Mouse (Mus musculus) telencephalon, adult 2 months (tissue): ENCODE measurements around the gene Ptprh.
A peak's percentile ranks its signal among the peaks of the same experiment; 100 is the strongest.
"Not testable (repeated sequence)": the region's sequence is repeated elsewhere in the genome, so short reads cannot be mapped to it uniquely, and the experiment has no call there.

Experiments
- DNase-seq: peaks from one replicate; pipeline ENCODE4 v3.0.0-alpha.2; 2011; ENCODE audit warnings: low read depth, low spot score

Gene Ptprh

DNA sequence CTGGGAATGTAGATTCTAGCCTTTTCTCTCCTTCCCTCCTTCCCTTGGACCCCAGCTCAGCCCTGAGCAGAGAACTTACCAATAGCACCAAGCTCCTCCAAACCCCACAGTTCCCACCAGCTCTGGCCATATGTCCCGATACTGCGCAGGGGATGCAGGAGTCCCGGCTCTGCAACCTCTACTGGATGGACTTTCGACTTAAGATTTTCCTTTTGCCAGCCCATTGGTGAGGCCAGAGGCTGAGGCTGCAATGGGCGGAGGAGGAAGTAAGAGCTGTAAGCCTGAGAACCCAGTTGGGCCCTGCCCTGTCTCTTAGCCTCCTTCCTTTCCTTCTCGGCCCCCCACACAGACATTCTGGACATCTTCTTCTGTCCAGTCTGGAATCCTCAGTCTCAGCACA, 872 bp downstream of the Ptprh start:
- no peak for DNase-seq

GRCm38 (mm10) chr7:4597046-4597445, 6.8 kb downstream of the Ptprh start:
- not testable (repeated sequence) for DNase-seq

- DNase-seq = not testable (repeated sequence)
Measured at GRCm38 (mm10) chr7:4581481-4581880, 22.4 kb downstream of the Ptprh start.

DNA sequence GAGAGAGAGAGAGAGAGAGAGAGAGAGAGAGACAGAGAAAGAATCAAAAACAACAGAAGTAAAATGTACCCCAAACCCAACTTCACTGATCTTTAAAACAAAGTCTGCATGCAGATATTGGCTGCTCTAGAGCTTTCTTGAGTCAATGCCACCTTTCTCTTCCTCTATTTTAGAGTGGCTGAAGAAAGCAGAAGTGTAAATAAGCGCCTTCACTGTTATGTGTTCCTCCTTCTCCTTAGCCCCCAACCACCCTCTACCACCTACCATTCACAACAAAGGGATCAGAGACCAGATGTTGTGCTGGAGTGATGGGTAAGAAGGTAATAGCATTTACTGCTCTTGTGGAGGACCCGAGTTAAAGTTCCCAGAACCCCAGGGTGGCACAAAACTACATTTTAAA, 31.5 kb downstream of the Ptprh start:
- DNase-seq = not testable (repeated sequence)

- no peak for DNase-seq
Measured at GRCm38 (mm10) chr7:4562660-4563059, 41.2 kb downstream of the Ptprh start.

DNA sequence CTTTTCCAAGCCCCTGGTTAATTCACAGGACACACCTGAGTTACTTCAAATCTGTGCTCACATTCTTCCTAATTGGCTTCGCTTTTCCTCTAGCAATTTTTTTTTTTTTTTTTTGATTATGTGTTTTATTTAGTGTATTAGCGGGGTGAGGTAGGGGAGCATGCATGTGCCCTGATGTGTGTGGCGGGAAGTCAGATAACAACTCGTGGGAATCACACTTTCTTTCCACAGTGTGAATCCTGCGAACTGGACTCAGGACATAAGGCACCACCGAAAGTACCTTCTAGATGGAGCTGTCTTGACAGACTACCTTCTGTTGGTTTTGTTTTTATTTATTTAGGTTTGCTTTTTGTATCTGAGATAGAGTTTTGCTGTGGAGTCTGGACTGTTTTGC, 46.7 kb downstream of the Ptprh start:
- DNase-seq = no peak

- DNase-seq = peak; percentile 93
Measured at GRCm38 (mm10) chr7:4556256-4557166, 47.3 kb downstream of the Ptprh start.

- peak; percentile 66 for DNase-seq
Measured at GRCm38 (mm10) chr7:4547221-4547641, 56.6 kb downstream of the Ptprh start, which contains the start of gene Syt5. Syt5 (minus strand) TSS chr7:4547541.

- peak; percentile 95 for DNase-seq
Measured at GRCm38 (mm10) chr7:4546591-4547131, 57.2 kb downstream of the Ptprh start.

- no peak for DNase-seq
Measured at GRCm38 (mm10) chr7:4546050-4546449, 57.8 kb downstream of the Ptprh start.

- no peak for DNase-seq
Measured at GRCm38 (mm10) chr7:4542013-4542412, 61.8 kb downstream of the Ptprh start.

DNA sequence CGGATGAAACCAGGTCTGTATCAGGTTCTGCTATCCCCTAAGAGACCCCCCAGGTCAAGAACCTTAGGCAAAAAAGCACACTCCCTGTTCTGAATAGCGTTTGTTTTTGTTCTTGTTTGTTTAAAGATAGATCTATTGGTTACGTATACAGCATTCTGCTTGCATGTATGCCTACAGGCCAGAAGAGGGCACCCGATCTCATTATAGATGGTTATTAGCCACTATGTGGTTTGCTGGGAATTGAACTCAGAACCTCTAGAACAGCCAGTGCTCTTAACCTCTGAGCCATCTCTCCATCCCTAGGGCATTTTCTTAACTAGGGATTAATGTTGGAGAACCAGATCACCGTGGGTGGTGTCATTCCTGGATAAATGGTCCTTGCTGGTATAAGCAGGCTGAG, 62.5 kb downstream of the Ptprh start:
- DNase-seq = no peak

GRCm38 (mm10) chr7:4539019-4539418, 64.8 kb downstream of the Ptprh start:
- DNase-seq = no peak

DNA sequence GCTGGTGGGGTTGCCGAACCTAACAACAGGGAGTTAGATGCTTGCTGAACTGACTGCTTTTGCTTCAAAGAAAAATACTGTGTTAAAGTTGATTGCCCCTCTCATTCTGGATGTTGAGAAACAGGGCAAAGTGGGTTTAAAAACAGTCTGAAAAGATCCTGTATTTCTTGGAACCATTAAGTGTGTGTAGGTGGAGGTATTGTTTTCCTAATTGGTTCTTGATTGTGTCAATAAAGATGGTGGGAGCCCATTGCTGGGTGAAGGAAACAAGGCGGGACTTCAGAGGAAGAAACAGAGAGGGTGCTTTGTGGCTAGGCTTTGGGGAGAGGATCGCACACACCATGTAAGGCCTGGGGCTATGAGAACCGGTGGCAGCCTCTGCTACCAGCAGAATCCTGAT, 66.7 kb downstream of the Ptprh start:
- no peak for DNase-seq

DNA sequence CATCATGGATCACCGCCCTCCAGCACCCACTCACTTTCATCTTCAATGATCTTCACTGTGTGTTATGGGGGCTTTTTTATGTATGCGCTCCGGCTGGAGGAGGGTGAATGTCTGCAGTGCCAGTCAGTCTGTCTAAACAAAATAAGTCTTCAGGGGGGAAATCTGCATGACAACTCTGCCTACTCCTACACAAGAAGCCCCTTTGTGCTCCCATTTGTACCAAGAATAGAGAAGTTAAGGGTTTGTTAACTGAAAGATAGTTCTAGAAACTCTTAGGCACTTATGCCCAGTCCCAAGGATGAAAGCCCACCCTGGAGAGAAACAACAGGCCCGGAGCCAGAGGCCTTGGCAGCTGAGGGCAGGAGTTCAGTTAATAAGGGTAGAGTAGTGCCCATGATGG, 67.5 kb downstream of the Ptprh start:
- no peak for DNase-seq

DNA sequence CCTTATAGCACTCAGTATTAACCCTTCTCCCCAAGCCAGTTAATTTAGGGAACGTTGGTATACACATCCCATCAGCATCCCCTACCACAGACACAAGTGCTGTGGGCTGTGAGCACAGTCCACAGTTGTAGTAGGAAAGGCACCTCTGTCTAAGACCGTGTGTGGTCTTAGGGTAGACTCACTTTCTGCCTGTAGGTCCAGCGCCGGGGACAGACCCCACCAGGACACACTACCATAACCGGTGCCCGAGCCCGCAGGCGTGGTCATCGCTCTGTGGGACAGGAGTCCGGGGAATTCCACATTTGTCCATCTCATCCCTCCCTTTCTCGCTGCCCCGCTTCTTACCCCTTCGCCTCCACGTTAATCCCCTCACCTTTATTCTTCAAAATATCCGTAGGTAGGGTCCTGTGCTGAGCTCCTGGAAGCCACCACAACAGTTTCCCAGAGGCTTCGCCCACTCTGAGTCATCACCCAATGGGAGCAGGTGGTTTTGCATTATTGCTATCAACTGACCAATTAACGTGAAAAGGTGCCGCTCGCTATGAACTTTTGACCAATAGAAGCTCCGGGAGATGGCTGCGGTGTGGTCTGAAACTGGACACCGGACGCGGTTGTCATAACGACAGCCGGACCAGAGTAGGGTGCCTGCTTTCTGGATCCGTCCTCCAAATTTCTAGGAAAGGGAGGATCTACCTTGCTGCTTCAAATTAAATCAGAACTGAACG, 71.7 kb downstream of the Ptprh start, which contains the start of gene Dnaaf3:
TSS of gene Dnaaf3 (minus strand) at position 449 of the 725 bp plus-strand sequence.
- no peak for DNase-seq

GRCm38 (mm10) chr7:4530166-4530565, 73.7 kb downstream of the Ptprh start:
- not testable (repeated sequence) for DNase-seq

DNA sequence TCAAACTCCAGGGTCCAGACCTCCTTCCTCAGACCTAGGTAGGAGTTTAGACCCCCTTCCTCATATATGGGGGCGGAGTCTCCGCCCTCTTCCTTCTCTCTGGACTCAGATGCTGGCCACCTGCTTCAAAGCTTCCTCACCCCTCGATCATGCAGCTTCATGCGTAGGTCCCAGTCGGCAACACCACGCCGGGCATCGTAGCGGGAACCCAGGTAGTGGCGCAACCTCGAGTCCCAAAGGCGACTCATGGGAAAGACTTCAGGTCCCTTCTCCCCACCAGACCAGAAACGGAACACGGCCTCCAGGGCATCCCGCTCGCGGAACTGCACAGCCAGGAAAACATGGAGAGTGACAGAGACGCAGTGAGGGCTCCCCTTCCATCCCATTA, 76.5 kb downstream of the Ptprh start:
- no peak for DNase-seq

DNA sequence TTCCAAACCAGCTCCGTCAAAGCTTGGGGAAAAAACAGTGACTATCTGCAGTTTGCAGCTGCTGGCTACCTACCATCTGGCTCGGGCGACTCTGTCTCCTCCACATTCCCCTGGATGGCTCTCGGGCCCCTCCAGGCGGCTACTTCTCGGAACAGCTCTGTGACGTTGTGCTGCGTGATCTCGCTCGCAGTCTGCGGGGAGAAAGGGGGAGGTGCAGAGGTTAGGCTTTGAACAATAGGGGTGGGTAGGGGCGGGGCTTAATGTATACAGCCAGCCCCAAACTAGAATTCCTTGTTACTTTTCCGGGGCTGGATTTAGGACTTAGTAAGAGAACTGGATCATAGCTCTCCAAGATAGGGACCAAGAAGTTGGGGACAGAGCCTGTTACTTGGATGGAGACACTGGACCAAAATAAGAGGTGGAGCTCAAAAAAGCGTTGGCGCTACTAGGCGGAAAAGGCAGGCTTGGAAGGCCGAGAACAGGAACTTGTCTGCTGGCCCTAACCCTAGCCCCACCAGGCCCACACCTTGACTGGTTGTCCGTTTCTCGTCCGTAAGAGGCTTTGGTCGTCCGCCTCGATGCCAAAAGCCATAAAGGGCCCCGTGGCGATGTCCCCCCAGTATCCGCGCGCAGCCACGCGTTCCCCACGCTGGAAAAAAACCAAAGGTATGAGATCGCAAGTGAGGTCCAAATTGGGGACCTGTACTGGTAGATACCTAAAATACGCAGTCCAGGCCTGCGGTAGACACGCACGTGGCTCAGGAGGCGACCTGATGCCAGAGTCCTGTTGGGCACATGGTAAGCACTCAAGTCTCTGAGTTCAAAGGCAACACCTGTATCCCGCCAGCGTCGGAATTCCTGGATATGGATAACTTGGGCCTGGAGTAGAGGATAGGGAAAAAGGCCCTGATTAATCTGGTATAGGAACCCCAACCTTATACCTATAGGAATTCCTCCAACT, 77.2 kb downstream of the Ptprh start:
- peak; percentile 72 for DNase-seq

DNA sequence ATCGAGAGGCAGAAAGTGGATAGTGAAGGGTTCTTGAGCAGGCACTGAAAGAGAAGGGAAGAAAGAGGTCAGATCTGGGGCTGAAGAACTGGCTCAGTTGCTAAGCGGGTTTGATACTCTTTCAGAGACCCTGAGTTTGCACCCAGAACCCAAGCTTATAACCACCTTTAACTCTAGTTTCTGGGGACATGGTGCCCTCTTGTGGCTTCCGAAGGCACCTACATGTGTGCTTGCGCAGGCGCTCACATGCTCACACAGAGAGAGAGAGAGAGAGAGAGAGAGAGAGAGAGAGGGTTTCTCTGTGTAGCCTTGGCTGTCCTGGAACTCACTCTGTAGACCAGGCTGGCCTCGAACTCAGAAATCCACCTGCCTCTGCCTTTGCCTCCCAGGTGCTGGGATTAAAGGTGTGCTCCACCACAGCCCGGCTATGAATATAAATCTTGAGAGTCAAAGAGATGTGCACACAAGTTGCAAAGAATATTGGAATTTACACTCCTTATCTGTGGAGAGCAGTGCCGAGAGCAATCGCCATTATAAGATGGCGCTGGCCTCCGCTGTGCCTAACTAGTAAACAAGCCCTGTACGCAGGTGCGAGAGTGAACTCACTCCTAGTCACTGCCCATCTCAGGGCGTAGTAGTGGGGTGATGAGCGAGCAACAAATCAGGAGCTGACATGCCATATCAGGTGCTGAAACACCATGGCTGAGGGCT, 79.5 kb downstream of the Ptprh start, which contains the start of gene Tnni3:
TSS of gene Tnni3 (minus strand) at position 18 of the 711 bp plus-strand sequence.
- DNase-seq = peak; percentile 41
